9 mouse cellular contexts compared by ENCODE assay signal in the genomic region with DNA sequence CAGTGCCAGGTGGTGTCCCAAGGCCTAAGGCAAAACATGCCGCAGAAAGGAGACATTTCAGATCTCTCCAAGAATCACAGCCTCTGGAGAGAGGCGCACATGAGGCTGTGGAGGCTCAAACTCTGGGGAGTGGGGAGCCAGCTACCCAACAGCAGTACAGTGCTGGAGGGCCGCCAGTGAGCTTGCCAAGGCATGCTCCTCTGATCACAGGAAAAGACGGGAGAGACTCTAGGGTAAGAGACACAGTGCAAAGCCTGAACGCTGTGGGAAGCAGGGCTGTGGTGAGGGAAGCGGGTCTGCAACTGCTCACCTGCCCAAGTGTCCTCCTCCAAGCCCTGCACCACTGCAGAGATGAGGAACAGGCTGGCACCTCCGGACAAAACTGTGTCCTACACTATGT. TPM values are rescaled to one million over a fixed set of nuclear protein-coding genes. Genes with fewer than 3 reads are reported as not detected.
DNase-seq lines count a peak whose midpoint lies in the region; ATAC-seq and TF ChIP-seq lines count a peak whose summit lies in the region.
"Had no signal": no experiment of that assay in that cellular context is flagged by ENCODE, and none has a peak within 500 bp of the region (broad histone marks: within the 10 kb centered on the region; RNA-seq: fewer than 3 reads in every experiment).

No protein-coding gene starts in this region.

- TF ChIP-seq CTCF in E14TG2a.4 (conservative IDR thresholded peaks at IDR 0.05; ENCODE audit: low read length) = no peak

- no peak overlapping the region for H3K27ac ChIP-seq in heart, embryonic 14.5 days (replicated peaks in 1 of 2; ENCODE audit: control insufficient read depth in 1 of 2, insufficient read depth in 1 of 2, low read depth in 2 of 2, low read length in 2 of 2)

- 0 out of 2 replicates have a peak, but pooled peaks have one; percentile 27 for ATAC-seq in heart, embryonic 14.5 days (ENCODE audit: insufficient number of reproducible peaks, insufficient read depth, low FRiP score, low read depth)
- ATAC-seq in inflammation-experienced regulatory T-cells, adult 6 months = no peak

- no peak overlapping the region for H3K9ac ChIP-seq in heart, embryonic 14.5 days (ENCODE audit: low read length)

- DNase-seq in heart, adult 11 months = no peak
- peak; percentile 42 for DNase-seq in fat pad, adult 2 months (ENCODE audit: extremely low read depth, low read depth, low spot score)
- peak; percentile 61 for DNase-seq in kidney, postnatal 10 days
- DNase-seq in cerebellum, adult 8-10 months = no peak
- no peak for DNase-seq in thymus, postnatal 25 days

- no peaks in the 10 kb centered on the region for H3K4me1 ChIP-seq in heart, embryonic 14.5 days (ENCODE audit: control insufficient read depth in 2 of 2, insufficient read depth in 2 of 2, low read length in 2 of 2)
- H3K4me1 ChIP-seq in E14TG2a.4 (replicated peaks; ENCODE audit: low read depth, low read length) = peaks cover 9% of the 10 kb centered on the region

- no peaks in the 10 kb centered on the region for H3K36me3 ChIP-seq in heart, embryonic 14.5 days (ENCODE audit: control insufficient read depth, insufficient read depth, low read length)
- H3K36me3 ChIP-seq in E14TG2a.4 (ENCODE audit: insufficient read depth, low read length) = no peaks in the 10 kb centered on the region
- H3K36me3 ChIP-seq: G1E had no signal

- peak overlapping the region; percentile 73 for H3K4me2 ChIP-seq in heart, embryonic 14.5 days (ENCODE audit: low read length)

- 41% methylated on average over 7 of the region's 7 CpGs for WGBS in heart, embryonic 14.5 days

- peaks cover 20% of the 10 kb centered on the region for H3K27me3 ChIP-seq in heart, embryonic 14.5 days (ENCODE audit: control insufficient read depth, insufficient read depth, low read length)
- peaks cover 62% of the 10 kb centered on the region for H3K27me3 ChIP-seq in E14TG2a.4 (ENCODE audit: insufficient read depth, low read length)

- H3K9me3 ChIP-seq in heart, embryonic 14.5 days (ENCODE audit: control insufficient read depth, low read length) = no peaks in the 10 kb centered on the region
- H3K9me3 ChIP-seq in E14TG2a.4 (ENCODE audit: low read length) = no peaks in the 10 kb centered on the region

- H3K4me3 ChIP-seq in heart, embryonic 14.5 days (ENCODE audit: control insufficient read depth in 1 of 2, insufficient read depth in 1 of 2, low read depth in 1 of 2, low read length in 2 of 2) = no peak overlapping the region
- peak overlapping the region; percentile 82 for H3K4me3 ChIP-seq in E14TG2a.4 (replicated peaks; ENCODE audit: low read length)

RNA-seq across cellular contexts. Expression of a gene that starts 1.1 kb away (rescaled TPM):
- polyA plus RNA-seq in heart, embryonic 14.5 days (2014; fragmentation: Nextera tagmentation; extraction: Ambion mirVana) = 0.32 and 1.00 TPM in 2 replicates
- not detected for polyA plus RNA-seq in inflammation-experienced regulatory T-cells, adult 6 months (2017; shearing (Covaris generic))
- polyA plus RNA-seq: G1E had no signal

RNA-seq across cellular contexts. Expression of a gene that starts 3.1 kb away (rescaled TPM):
- polyA plus RNA-seq in heart, embryonic 14.5 days (2014; fragmentation: Nextera tagmentation; extraction: Ambion mirVana) = not detected in 2 replicates
- polyA plus RNA-seq in inflammation-experienced regulatory T-cells, adult 6 months (2017; shearing (Covaris generic)) = not detected
- polyA plus RNA-seq: G1E had no signal

RNA-seq across cellular contexts. Expression of a gene that starts 53.1 kb away (rescaled TPM):
- not detected in 2 replicates for polyA plus RNA-seq in heart, embryonic 14.5 days (2014; fragmentation: Nextera tagmentation; extraction: Ambion mirVana)
- polyA plus RNA-seq in inflammation-experienced regulatory T-cells, adult 6 months (2017; shearing (Covaris generic)) = not detected
- polyA plus RNA-seq: G1E had no signal

RNA-seq across cellular contexts. Expression of a gene that starts 53.5 kb away (rescaled TPM):
- 0.50 and 0.55 TPM in 2 replicates for polyA plus RNA-seq in heart, embryonic 14.5 days (2014; fragmentation: Nextera tagmentation; extraction: Ambion mirVana)
- polyA plus RNA-seq in inflammation-experienced regulatory T-cells, adult 6 months (2017; shearing (Covaris generic)) = under 1 TPM in 2 of 3 experiments, not detected in 1; 0.15 to 0.34 TPM
- polyA plus RNA-seq: G1E had no signal

Comparison
In these comparisons a context has a peak if more than half of its experiments do, and no peak if none do; other contexts are left out.
1. DNase-seq: peak in fat pad, adult 2 months (single experiment) and kidney, postnatal 10 days (single experiment); none in heart, adult 11 months (single experiment), cerebellum, adult 8-10 months (single experiment) and thymus, postnatal 25 days (single experiment).